Mouse (Mus musculus) hindbrain, embryonic 10.5 days (tissue): Measurements from ENCODE around the gene Pah. TPM values are rescaled to one million over a fixed set of nuclear protein-coding genes. Genes with fewer than 3 reads are reported as not detected.

Experiments
- DNase-seq: peaks from one replicate; pipeline ENCODE4 v3.0.0-alpha.2; 2017; ENCODE audit warnings: low spot score
- H3K27ac ChIP-seq: fragments of 300-500 bp; sonication (generic); 2 replicates; pipeline ENCODE4 v1.5.1; 2016; ENCODE audit warnings: mild to moderate bottlenecking, moderate library complexity
- H3K27me3 ChIP-seq: fragments of 300-500 bp; sonication (generic); 2 replicates; pipeline ENCODE4 v1.6.1; 2016; ENCODE audit warnings: mild to moderate bottlenecking; ENCODE audit not compliant: poor library complexity, insufficient read depth, severe bottlenecking
- H3K36me3 ChIP-seq: fragments of 300-500 bp; sonication (generic); 2 replicates; pipeline ENCODE4 v1.6.1; 2016; ENCODE audit warnings: mild to moderate bottlenecking, moderate library complexity
- H3K4me1 ChIP-seq: fragments of 300-500 bp; sonication (generic); replicated peaks from 2 replicates; pipeline ENCODE4 v1.6.1; 2016; ENCODE audit warnings: mild to moderate bottlenecking
- H3K4me3 ChIP-seq: fragments of 300-500 bp; sonication (generic); 2 replicates; pipeline ENCODE4 v1.5.1; 2016; ENCODE audit warnings: mild to moderate bottlenecking, moderate library complexity
- H3K9me3 ChIP-seq: fragments of 300-500 bp; sonication (generic); 2 replicates; pipeline ENCODE4 v1.6.1; 2016; ENCODE audit warnings: mild to moderate bottlenecking, moderate library complexity
- WGBS: fragments of 180-500 bp; shearing (Covaris S2); methylation state at CpG from one replicate; pipeline ENCODE4 v1.1.7; 2016; 5-methylcytosine and 5-hydroxymethylcytosine counted together
- polyA plus RNA-seq: library from polyadenylated mRNA; unstranded; fragments of >200 nt; fragmentation: Nextera tagmentation; extraction: Ambion mirVana; gene quantifications from 2 replicates; pipeline ENCODE4 v1.2.1, GENCODE M21; 2016

The Pah gene
- polyA plus RNA-seq, 1 experiment from 2014 or later: not detected

DNA sequence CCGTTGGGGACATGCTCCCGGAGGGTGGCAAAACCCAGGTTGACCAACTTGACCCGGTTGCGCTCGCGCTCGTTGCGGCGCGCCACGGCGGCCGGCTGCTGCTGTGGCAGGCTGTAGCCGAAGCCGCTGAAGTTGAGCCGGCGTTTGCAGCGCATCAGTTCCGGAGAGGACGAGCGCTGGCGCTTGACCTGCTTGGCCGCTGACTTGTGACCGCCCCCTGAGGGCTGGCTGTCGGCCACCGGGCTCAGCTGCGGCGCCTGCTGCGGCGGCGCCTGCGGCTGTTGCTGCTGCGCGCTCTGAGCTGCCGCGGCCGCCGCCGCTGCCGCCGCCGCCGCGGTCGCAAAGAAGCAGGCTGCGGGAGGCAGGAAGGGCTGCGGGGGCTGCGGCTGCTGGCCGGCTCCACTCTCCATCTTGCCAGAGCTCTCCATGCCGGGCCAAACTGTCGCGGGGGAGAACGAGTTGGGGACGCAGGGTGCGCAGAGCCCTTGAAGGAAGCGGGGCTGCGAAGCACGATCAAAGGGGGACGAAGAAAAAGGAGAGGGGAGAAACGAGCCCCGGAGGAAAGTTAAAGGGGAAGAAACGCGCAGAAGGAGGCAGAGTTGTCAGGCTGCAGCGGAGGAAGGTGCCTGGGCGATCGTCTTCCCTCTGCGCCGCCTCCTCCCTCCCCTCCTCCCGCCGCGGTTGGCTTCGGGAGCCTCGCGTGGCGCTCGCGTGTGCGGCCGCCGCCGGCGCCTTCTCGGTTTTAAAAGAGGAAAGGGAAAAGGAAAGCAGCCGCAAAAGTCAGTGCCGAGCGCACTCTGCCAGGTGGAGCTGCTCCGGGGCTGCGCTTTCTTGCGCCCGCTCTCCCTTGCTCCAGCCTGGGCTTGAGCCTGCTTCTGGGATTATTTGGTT, 28.7 kb upstream of the Pah start:
- H3K36me3 ChIP-seq: no peaks in the 10 kb centered on the region
- peak; percentile 82 for DNase-seq
- peak overlapping the region; percentile 78 for H3K4me3 ChIP-seq
- H3K9me3 ChIP-seq: peaks cover 2% of the 10 kb centered on the region
- peak overlapping the region; percentile 93 for H3K27ac ChIP-seq
- peaks cover 72% of the 10 kb centered on the region for H3K4me1 ChIP-seq
- WGBS: under 1% methylated on average over 90 of the region's 90 CpGs
- peaks cover 96% of the 10 kb centered on the region for H3K27me3 ChIP-seq

- no peak for DNase-seq
- H3K4me1 ChIP-seq: peaks cover 65% of the 10 kb centered on the region
- peak within 1 kb of the TSS; percentile 93 for H3K27ac ChIP-seq
- under 1% methylated on average over 33 of the region's 34 CpGs for WGBS
- H3K9me3 ChIP-seq: peaks cover 3% of the 10 kb centered on the region
- H3K27me3 ChIP-seq: peaks cover 96% of the 10 kb centered on the region
- no peaks in the 10 kb centered on the region for H3K36me3 ChIP-seq
- peak within 1 kb of the TSS; percentile 78 for H3K4me3 ChIP-seq
These were observed 28.0 kb upstream of the Pah start, which contains the start of gene Ascl1 for GRCm38 (mm10) chr10:87493576-87493975. TSS of gene Ascl1 (minus strand) at chr10:87493660.

- peak; percentile 45 for DNase-seq
- H3K27ac ChIP-seq: peak overlapping the region; percentile 93
- under 1% methylated on average over 4 of the region's 4 CpGs for WGBS
- peaks cover 96% of the 10 kb centered on the region for H3K27me3 ChIP-seq
- H3K9me3 ChIP-seq: peaks cover 3% of the 10 kb centered on the region
- peaks cover 59% of the 10 kb centered on the region for H3K4me1 ChIP-seq
- H3K36me3 ChIP-seq: no peaks in the 10 kb centered on the region
- peak overlapping the region; percentile 78 for H3K4me3 ChIP-seq
These were observed 27.4 kb upstream of the Pah start for GRCm38 (mm10) chr10:87494176-87494575.

DNA sequence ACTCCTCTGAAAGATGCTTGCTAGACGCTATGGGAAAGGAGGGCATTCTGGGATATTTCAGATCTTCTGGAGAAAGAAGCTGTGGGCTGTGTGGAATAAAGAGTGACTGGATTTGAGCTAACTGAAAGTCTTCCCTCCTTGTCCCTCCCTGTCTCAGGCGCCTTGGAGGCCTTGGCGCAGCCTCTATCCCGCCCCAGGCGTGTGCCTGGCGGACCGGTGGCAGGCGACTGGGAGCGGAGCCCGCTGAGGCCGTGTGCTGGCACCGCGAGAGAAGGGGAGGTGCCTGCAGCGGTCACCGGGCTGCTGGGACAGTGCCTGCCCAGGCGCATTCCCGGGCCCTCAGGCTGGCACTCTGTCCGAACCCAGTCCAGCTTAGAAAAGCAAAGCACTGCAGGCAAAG, 27.0 kb upstream of the Pah start:
- Histone ChIP-seq H3K4me1 (peaks cover 55% of the 10 kb centered on the region), H3K36me3 (no peaks in the 10 kb centered on the region), H3K4me3 (peak overlapping the region; percentile 78), H3K27me3 (peaks cover 96% of the 10 kb centered on the region), H3K9me3 (peaks cover 3% of the 10 kb centered on the region), H3K27ac (peak overlapping the region; percentile 69)
- WGBS: under 1% methylated on average over 18 of the region's 18 CpGs
- peak; percentile 49 for DNase-seq

DNA sequence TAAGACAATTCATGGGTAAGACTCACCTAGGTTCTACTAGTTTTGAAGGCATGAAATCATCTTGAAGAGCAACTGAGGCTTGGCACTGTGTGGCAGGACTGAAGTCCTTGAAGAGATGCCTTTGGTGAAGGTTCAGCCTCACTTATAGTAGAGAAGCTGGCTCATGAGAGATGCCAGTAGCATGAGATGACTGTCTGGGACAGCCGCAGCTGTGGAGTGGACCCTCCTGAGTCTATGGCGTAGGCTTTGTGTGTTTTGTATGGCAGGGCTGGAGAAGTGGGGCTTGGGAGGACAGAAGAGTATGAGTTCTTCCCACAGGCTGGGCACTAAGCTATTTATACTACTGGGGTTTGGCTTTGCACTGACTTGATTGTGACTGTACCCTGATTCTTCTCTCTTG, 24.5 kb upstream of the Pah start:
- H3K36me3 ChIP-seq: no peaks in the 10 kb centered on the region
- DNase-seq: no peak
- H3K4me3 ChIP-seq: no peak overlapping the region
- 89% methylated on average over 2 of the region's 2 CpGs for WGBS
- H3K4me1 ChIP-seq: peaks cover 53% of the 10 kb centered on the region
- no peak overlapping the region for H3K27ac ChIP-seq
- peaks cover 98% of the 10 kb centered on the region for H3K27me3 ChIP-seq
- peaks cover 3% of the 10 kb centered on the region for H3K9me3 ChIP-seq

GRCm38 (mm10) chr10:87500926-87501658, 20.5 kb upstream of the Pah start:
- peak overlapping the region; percentile 43 for H3K4me3 ChIP-seq
- no peaks in the 10 kb centered on the region for H3K36me3 ChIP-seq
- H3K4me1 ChIP-seq: peaks cover 31% of the 10 kb centered on the region
- peak overlapping the region; percentile 75 for H3K27ac ChIP-seq
- H3K27me3 ChIP-seq: peaks cover 94% of the 10 kb centered on the region
- no peak for DNase-seq
- WGBS: 8% methylated on average over 20 of the region's 20 CpGs
- peaks cover 3% of the 10 kb centered on the region for H3K9me3 ChIP-seq

DNA sequence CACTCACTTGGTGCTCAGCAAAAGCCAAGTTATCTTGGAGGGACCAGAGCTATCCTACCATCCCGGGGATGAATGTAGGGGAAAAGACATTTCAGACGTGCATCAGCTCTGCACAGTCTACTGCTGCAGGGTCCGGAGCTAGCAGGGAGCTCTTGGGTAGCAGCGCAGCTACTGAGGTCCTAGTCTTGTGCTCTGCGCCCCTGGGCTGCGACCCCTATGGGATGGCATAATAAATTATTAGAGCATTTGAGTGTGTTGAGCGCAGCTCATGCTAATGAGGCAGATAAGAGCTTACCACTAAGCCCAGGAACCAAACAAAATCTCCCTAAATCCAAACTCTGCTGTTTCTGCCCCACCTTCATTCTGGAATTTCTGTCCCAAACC, 19.9 kb upstream of the Pah start:
- Histone ChIP-seq H3K27ac (peak overlapping the region; percentile 75), H3K9me3 (peaks cover 3% of the 10 kb centered on the region), H3K4me3 (peak overlapping the region; percentile 43), H3K36me3 (no peaks in the 10 kb centered on the region), H3K27me3 (peaks cover 90% of the 10 kb centered on the region), H3K4me1 (peaks cover 31% of the 10 kb centered on the region)
- no peak for DNase-seq
- WGBS: 8% methylated on average over 7 of the region's 7 CpGs

- Histone ChIP-seq H3K27me3 (peaks cover 83% of the 10 kb centered on the region), H3K4me1 (peaks cover 31% of the 10 kb centered on the region), H3K27ac (peak overlapping the region; percentile 75), H3K9me3 (peaks cover 3% of the 10 kb centered on the region), H3K4me3 (peak overlapping the region; percentile 43; the same call in 1 of the 2 replicates), H3K36me3 (no peaks in the 10 kb centered on the region)
- peak; percentile 64 for DNase-seq
- whole genome bisulfite sequencing: 18% methylated on average over 5 of the region's 5 CpGs
These were observed 19.3 kb upstream of the Pah start for GRCm38 (mm10) chr10:87502283-87502682.

DNA sequence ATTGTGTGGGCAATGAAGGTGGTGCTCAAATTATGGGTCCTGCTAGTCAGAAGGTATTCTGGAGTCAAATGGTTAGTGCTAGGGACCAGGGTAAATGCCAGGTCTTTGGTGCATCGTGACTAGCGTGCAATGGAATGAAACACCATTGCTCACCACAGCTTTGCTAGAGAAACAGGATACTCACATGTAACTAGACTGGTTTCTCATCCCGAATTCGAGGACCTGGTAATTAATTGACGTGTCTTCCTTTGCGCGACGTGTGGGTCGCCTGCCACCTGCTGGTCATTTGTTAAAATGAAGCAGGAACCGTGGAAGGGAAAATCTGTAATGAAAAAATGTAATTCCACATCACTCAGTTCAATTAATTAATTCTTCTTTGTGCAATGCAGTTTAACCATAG, 17.6 kb upstream of the Pah start:
- WGBS: 2% methylated on average over 10 of the region's 10 CpGs
- Histone ChIP-seq H3K9me3 (no peaks in the 10 kb centered on the region), H3K27ac (no peak overlapping the region)

DNA sequence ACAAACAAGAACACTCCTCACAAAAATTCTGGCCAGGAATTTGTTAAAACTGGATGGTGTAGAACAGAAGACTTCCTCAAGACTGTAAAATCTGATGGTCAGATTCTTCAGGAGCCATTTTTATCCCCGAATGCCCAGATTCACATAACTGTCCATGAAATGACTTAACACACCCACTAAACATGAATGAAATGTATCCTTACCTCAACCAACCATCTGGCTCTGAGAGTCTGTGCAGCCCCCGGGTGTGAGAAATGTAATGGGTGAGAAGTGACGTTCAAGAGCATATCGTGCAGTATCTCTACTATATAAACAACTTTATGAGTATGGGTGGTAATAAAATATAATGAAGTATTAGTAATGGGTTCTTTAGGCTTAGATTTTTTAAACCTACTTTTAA, 13.0 kb upstream of the Pah start:
- H3K27ac ChIP-seq: no peak overlapping the region
- no peak for DNase-seq
- no peak overlapping the region for H3K4me3 ChIP-seq
- peaks cover 3% of the 10 kb centered on the region; the same call in 1 of the 2 replicates for H3K4me1 ChIP-seq
- WGBS: 93% methylated on average over 4 of the region's 4 CpGs
- H3K36me3 ChIP-seq: no peaks in the 10 kb centered on the region
- peaks cover 20% of the 10 kb centered on the region for H3K27me3 ChIP-seq
- no peaks in the 10 kb centered on the region for H3K9me3 ChIP-seq

More for the DNA sequence above, 17.6 kb upstream of the Pah start:
- Histone ChIP-seq H3K4me1 (peaks cover 31% of the 10 kb centered on the region), H3K4me3 (no peak overlapping the region), H3K27me3 (peaks cover 67% of the 10 kb centered on the region), H3K36me3 (no peaks in the 10 kb centered on the region)
- peak; percentile 49 for DNase-seq

DNA sequence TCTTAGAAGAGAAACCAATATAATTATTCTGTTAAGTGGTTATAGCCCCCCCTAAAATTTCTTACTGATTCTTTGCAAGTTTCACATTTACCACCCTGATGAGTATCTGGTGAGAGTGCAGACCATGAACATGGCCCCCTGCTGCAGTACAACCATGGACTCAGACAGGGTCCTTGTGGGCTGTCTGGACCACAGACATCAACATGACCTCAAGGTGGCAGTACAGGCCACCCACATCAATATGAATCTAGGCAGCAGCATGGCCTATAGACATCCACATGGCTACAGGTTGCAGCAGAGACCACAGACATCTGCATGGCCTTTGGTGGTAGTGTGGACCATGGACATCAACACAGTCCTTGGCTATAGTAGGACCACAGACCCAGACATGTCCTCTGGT, 8.5 kb upstream of the Pah start:
- Histone ChIP-seq H3K4me1 (no peaks in the 10 kb centered on the region), H3K4me3 (no peak overlapping the region), H3K9me3 (no peaks in the 10 kb centered on the region), H3K36me3 (no peaks in the 10 kb centered on the region), H3K27me3 (peaks cover 3% of the 10 kb centered on the region; the same call in 1 of the 2 replicates), H3K27ac (no peak overlapping the region)
- DNase-seq: no peak

DNA sequence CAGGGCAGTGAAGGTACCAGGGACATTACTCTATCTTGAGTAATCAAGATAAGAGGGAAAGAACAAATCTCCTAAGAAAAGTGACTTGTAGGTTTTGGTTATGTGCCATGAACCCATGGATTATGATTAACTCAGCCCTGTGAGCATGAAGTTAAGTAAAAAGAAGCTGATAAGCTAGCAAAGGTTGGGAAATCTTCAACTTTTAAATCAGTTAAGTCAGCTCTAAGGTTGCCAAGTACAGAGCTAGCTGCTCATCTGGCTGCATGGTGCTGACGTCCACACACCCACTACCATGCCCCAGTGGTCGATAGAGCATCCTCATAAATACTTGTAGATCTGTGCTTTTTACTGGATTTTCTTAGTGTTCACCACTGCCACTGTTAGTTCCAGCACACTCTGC, 3.0 kb upstream of the Pah start:
- Histone ChIP-seq H3K4me3 (no peak overlapping the region), H3K9me3 (no peaks in the 10 kb centered on the region), H3K27ac (no peak overlapping the region), H3K36me3 (no peaks in the 10 kb centered on the region), H3K4me1 (no peaks in the 10 kb centered on the region), H3K27me3 (peaks cover 6% of the 10 kb centered on the region; the same call in 1 of the 2 replicates)
- 87% methylated on average over 2 of the region's 2 CpGs for WGBS
- no peak for DNase-seq
